Mouse (Mus musculus) midbrain, embryonic 15.5 days (tissue): ENCODE results near the gene Syt8. TPM values are rescaled to one million over a fixed set of nuclear protein-coding genes. Genes with fewer than 3 reads are reported as not detected.
"Not testable (repeated sequence)": the region's sequence is repeated elsewhere in the genome, so short reads cannot be mapped to it uniquely, and the experiment has no call there.

ENCODE experiments used
- ATAC-seq: fragments of 200-750 bp; cut with Nextera tagmentation; replicated peaks from 2 replicates; pipeline ENCODE4 v1.8.0; 2017; ENCODE audit warnings: moderate TSS enrichment
- H3K27ac ChIP-seq: fragments of 300-500 bp; sonication (generic); 2 replicates; pipeline ENCODE4 v1.5.1; 2015; ENCODE audit warnings: mild to moderate bottlenecking, inconsistent platforms
- H3K27me3 ChIP-seq: fragments of 300-500 bp; sonication (generic); replicated peaks from 2 replicates; pipeline ENCODE4 v1.6.1; 2015; ENCODE audit warnings: inconsistent platforms
- H3K36me3 ChIP-seq: fragments of 300-500 bp; sonication (generic); replicated peaks from 2 replicates; pipeline ENCODE4 v1.6.1; 2015; ENCODE audit warnings: inconsistent platforms
- H3K4me1 ChIP-seq: fragments of 300-500 bp; sonication (generic); 2 replicates; pipeline ENCODE4 v1.6.1; 2015; ENCODE audit warnings: inconsistent platforms
- H3K4me2 ChIP-seq: fragments of 300-500 bp; sonication (generic); 2 replicates; pipeline ENCODE4 v1.6.1; 2015; ENCODE audit warnings: inconsistent platforms, mild to moderate bottlenecking, moderate library complexity
- H3K4me3 ChIP-seq: fragments of 300-500 bp; sonication (generic); 2 replicates; pipeline ENCODE4 v1.5.1; 2015; ENCODE audit warnings: mild to moderate bottlenecking, inconsistent platforms
- H3K9ac ChIP-seq: fragments of 300-500 bp; sonication (generic); 2 replicates; pipeline ENCODE4 v1.6.1; 2015; ENCODE audit warnings: mild to moderate bottlenecking, inconsistent platforms
- H3K9me3 ChIP-seq: fragments of 300-500 bp; sonication (generic); 2 replicates; pipeline ENCODE4 v1.6.1; 2016; ENCODE audit warnings: inconsistent platforms
- WGBS: fragments of 180-500 bp; shearing (Covaris S2); methylation state at CpG from one replicate; pipeline ENCODE4 v1.1.7; 2015; ENCODE audit warnings: mixed read lengths; 5-methylcytosine and 5-hydroxymethylcytosine counted together
- polyA plus RNA-seq: library from polyadenylated mRNA; unstranded; fragments of >200 nt; fragmentation: Nextera tagmentation; extraction: Ambion mirVana; gene quantifications from 2 replicates; pipeline ENCODE4 v1.2.1, GENCODE M21; 2015

The Syt8 gene
- polyA plus RNA-seq, 1 experiment from 2014 or later, result not detected

DNA sequence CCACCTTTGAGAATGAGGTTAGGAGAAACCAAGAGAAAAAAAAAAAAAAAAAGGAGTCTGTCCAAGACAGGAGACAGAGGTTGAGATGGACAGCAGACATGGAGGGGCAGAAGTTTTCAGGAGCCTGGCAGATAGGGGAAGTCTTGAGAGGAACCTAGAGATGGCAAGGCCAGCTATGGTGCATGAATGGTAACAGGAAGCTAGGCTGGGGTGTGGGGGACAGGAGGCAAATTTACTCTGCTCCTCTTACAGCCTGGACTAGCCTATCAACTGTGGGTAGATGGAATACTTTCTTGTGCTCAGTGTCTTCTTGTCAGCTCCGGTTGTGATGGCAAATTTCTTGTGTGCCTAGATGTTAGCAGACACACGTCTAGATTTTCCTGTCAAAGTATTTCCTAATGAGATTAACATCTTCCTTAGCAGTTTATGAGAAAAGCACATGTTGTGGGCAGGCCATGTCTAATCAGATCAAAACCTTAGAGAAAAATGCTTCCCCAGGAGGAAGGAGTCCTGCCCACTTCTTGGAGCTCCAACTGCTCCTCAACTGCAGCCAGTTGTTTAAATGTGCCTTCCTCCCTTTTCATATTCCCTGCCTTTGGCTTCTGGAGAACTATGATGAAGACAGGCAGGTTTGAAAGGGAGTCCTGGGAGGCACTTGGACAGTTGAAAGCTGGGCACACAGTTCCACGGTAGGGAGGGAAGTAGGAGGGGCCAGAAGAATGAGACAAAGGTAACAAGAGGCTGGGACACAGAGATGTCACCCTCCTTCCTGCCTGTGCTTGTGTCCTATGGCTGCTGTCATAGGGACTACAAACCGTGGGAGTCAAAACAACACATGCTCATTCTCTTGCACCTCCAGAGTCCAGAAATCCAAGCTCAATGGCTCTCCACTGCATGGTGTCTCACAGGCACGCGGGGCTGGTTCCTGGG lies 40.1 kb upstream of the Syt8 start:
- Histone ChIP-seq H3K4me2 (no peak overlapping the region), H3K4me3 (no peak overlapping the region), H3K9ac (no peak overlapping the region), H3K4me1 (no peaks in the 10 kb centered on the region), H3K27ac (no peak overlapping the region), H3K36me3 (no peaks in the 10 kb centered on the region), H3K27me3 (no peaks in the 10 kb centered on the region), H3K9me3 (no peaks in the 10 kb centered on the region)
- ATAC-seq, result no peak
- WGBS, result 70% methylated on average over 6 of the region's 6 CpGs

DNA sequence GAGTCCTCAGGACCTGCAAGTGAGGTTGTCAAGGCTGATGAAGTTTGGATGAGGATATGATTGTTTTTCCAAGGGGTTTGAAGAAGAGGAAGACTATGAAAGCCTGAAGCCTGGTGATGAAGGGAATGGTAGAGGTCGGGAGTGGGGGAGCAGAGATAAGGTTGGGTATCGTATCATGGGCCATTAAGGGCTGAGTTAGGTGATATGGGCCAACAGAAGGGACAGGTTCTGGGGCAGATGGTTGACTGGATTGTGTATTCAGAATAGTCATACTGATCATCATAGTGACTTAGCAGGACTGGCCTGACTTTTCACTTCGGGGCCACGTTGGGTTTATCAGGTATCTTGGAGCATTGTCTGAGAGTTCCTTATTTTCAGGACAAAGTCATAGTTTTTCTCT lies 39.2 kb upstream of the Syt8 start:
- H3K9ac ChIP-seq, result no peak overlapping the region
- no peak overlapping the region for H3K4me3 ChIP-seq
- ATAC-seq, result no peak
- no peaks in the 10 kb centered on the region for H3K36me3 ChIP-seq
- no peak overlapping the region for H3K27ac ChIP-seq
- H3K4me1 ChIP-seq, result no peaks in the 10 kb centered on the region
- no peaks in the 10 kb centered on the region for H3K27me3 ChIP-seq
- H3K4me2 ChIP-seq, result no peak overlapping the region
- WGBS, result 85% methylated on average over 4 of the region's 4 CpGs
- H3K9me3 ChIP-seq, result no peaks in the 10 kb centered on the region

DNA sequence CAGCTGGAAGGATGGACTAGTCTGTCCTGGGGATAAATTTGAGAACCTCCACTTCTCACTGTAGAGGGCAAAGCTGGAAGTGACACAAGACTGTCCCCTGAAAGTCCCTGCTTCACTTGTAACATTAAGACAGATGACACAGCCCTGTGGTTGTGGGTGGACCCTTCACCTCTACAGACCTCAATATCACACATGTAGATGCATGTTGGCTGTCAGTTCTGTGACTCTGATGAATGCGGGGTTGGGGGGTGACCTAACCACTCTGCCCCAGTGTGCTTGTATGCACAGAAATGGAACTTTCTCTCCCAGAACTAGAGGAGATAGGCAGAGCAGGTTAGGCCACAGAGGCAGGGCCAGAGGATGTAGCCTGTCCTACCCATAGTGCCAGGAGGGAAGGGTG lies 38.0 kb upstream of the Syt8 start:
- Histone ChIP-seq H3K27ac (no peak overlapping the region), H3K4me1 (no peaks in the 10 kb centered on the region), H3K27me3 (no peaks in the 10 kb centered on the region), H3K4me2 (no peak overlapping the region), H3K9me3 (no peaks in the 10 kb centered on the region), H3K9ac (no peak overlapping the region), H3K4me3 (no peak overlapping the region), H3K36me3 (no peaks in the 10 kb centered on the region)
- no peak for ATAC-seq
- WGBS, result 98% methylated on average over 1 of the region's 1 CpGs

DNA sequence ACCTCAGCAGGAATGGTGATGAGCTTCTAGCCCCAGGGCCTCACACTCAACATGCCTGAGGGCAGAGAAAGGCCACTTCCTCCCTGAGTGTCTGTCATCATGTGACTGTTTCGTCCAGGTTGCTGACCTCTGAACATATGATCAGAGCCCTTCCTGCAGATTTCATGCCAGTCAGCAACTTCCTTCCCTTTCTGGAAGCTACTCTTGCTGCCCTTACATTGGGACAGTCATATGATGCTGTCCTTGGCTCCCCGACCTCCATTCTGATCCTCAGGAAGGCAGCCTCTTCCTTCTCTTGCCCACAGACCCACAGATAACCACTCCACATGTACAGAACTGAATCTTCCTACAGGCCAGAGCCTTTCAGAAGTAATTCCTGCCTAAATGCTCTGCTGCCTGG lies 36.6 kb upstream of the Syt8 start:
- H3K9ac ChIP-seq, result no peak overlapping the region
- H3K27me3 ChIP-seq, result no peaks in the 10 kb centered on the region
- H3K9me3 ChIP-seq, result no peaks in the 10 kb centered on the region
- H3K4me3 ChIP-seq, result no peak overlapping the region
- H3K27ac ChIP-seq, result no peak overlapping the region
- ATAC-seq, result no peak
- H3K4me1 ChIP-seq, result no peaks in the 10 kb centered on the region
- H3K36me3 ChIP-seq, result no peaks in the 10 kb centered on the region
- WGBS, result 59% methylated on average over 2 of the region's 2 CpGs
- no peak overlapping the region for H3K4me2 ChIP-seq

DNA sequence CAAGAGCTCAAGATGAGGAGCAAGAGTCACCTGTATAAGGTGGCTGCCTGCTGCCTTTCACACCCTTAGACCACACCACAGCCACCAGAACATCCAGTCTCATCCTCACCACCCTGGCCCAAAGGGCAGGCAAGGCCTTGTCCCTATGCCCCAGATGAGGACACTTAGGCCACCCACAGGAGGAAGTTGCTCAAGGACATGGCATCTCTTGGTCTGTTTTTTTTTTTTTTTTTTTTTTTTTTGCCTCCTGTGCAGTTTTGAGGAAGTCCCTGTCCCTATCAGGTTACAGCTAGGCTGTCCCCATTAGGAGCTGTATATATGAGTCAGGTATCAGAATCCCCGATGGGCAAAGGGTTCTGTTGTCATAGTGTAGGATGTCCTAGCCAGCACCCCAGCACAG lies 35.4 kb upstream of the Syt8 start:
- WGBS, result 83% methylated on average over 1 of the region's 1 CpGs
- no peak overlapping the region for H3K4me3 ChIP-seq
- H3K9me3 ChIP-seq, result no peaks in the 10 kb centered on the region
- H3K4me2 ChIP-seq, result no peak overlapping the region
- ATAC-seq, result no peak
- H3K27ac ChIP-seq, result no peak overlapping the region
- H3K9ac ChIP-seq, result no peak overlapping the region
- no peaks in the 10 kb centered on the region for H3K4me1 ChIP-seq
- no peaks in the 10 kb centered on the region for H3K27me3 ChIP-seq
- no peaks in the 10 kb centered on the region for H3K36me3 ChIP-seq

DNA sequence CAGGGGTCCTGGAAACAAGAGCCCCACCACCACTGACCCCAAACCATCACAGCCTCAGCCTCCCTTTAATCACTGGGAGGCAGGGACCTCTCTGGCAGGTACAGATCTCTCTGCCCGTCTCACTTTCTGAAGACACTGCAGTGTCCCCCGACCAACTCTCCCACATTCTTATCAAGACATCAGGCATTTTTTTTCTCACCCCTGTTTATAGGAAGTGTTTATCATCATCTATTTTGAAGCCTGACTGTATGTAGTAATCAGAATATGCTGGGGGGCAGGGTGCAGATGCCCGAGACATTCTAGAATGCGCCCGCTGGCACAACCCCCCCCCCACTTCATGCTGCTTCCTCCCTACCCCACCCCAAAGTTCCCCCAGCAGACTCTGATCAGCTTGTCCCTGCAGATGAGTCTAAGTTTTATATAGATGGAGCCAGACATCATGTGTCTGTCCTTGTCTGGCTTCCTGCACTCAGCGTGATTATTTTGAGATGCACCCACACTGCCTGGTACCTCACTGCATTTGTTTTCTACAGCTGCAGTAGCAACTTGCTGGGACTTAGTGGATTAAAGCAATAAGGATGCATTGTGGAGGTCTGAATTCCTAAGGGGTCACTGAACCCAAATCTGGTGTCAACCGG lies 34.4 kb upstream of the Syt8 start:
- H3K4me3 ChIP-seq, result no peak overlapping the region
- no peaks in the 10 kb centered on the region for H3K36me3 ChIP-seq
- 58% methylated on average over 7 of the region's 7 CpGs for WGBS
- ATAC-seq, result no peak
- H3K9me3 ChIP-seq, result no peaks in the 10 kb centered on the region
- no peak overlapping the region for H3K9ac ChIP-seq
- no peak overlapping the region for H3K27ac ChIP-seq
- H3K4me2 ChIP-seq, result no peak overlapping the region
- no peaks in the 10 kb centered on the region for H3K27me3 ChIP-seq
- no peaks in the 10 kb centered on the region for H3K4me1 ChIP-seq

DNA sequence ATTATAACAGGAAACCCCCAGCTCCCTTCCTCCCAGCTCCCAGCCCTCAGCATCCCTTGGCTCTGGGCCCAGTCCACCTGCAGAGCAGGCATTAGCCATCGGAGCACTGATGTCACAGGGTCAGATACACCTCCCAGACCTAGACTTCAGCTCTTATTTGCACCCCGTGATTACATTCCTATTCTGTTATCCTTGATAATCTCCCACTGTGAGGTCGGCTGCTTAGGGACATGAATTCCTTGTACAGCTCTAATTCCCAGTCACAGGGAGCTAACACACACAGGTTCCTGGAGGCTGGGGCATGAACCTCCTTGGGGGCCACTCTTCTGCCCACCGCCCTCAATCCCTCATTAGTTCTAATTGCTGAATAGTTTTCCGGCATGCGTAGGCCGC lies 33.9 kb upstream of the Syt8 start:
- no peak overlapping the region for H3K27ac ChIP-seq
- H3K9me3 ChIP-seq, result no peaks in the 10 kb centered on the region
- H3K36me3 ChIP-seq, result no peaks in the 10 kb centered on the region
- H3K9ac ChIP-seq, result no peak overlapping the region
- no peaks in the 10 kb centered on the region for H3K4me1 ChIP-seq
- no peak for ATAC-seq
- no peak overlapping the region for H3K4me3 ChIP-seq
- 31% methylated on average over 7 of the region's 7 CpGs for WGBS
- H3K27me3 ChIP-seq, result no peaks in the 10 kb centered on the region
- no peak overlapping the region for H3K4me2 ChIP-seq

DNA sequence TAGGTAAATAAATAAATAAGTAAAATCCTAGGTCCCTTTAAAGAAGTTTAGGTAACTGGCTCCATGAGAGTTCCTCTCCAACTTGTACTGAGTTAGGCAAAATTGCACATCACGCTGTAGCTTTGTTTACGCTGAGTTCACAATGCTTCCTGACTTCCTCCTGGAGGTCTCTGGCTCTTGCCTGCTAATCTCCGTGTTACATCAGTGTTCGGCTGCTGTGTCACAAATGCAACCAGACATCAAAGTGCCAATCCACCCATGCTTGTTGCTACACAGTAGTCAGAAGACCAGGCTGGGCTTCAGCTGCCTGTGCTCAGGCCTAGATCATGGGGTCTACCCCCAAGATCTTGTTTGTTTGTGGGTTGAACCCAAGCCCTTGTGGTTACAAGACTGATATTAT lies 31.1 kb upstream of the Syt8 start:
- no peak for ATAC-seq
- no peak overlapping the region for H3K4me2 ChIP-seq
- no peaks in the 10 kb centered on the region for H3K9me3 ChIP-seq
- WGBS, result 75% methylated on average over 4 of the region's 4 CpGs
- no peak overlapping the region for H3K4me3 ChIP-seq
- no peaks in the 10 kb centered on the region for H3K4me1 ChIP-seq
- no peak overlapping the region for H3K9ac ChIP-seq
- no peaks in the 10 kb centered on the region for H3K36me3 ChIP-seq
- H3K27ac ChIP-seq, result no peak overlapping the region
- no peaks in the 10 kb centered on the region for H3K27me3 ChIP-seq

DNA sequence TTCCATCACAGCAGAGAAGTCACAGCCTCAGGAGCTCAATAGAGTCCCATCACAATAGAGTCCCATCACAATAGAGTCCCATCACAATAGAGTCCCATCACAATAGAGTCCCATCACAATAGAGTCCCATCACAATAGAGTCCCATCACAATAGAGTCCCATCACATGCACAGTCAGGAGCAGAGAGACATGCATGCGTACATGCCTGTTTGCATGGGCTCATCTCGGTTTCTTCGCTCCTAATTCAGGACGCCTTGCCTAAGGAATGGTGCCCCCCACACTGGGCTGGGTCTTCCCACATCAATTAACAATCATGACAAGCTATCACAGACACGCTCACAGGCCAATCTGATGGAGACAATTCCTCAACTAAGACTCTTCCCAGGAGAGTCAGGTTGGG lies 29.5 kb upstream of the Syt8 start:
- H3K36me3 ChIP-seq, H3K4me1 ChIP-seq, H3K9me3 ChIP-seq, ATAC-seq, H3K4me3 ChIP-seq, H3K4me2 ChIP-seq, H3K27ac ChIP-seq, H3K9ac ChIP-seq, H3K27me3 ChIP-seq: not testable (repeated sequence)
- 88% methylated on average over 5 of the region's 5 CpGs for WGBS

DNA sequence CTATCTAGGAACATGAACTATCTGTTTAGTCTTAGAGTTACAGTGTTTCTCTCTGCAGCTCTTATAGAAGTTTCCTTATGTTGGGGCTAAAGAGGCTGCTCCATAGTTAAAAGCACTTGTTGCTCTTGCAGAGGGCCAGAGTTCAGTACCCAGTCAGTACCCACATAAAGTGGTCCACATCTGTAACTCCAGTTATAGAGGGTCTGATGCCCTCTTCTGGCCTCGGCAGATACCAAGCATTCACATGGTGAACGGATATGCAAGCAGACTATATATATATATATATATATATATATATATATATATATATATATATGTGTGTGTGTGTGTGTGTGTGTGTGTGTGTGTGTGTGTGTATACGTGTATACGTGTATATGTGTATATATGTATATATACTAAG lies 26.7 kb upstream of the Syt8 start:
- no peak overlapping the region for H3K4me2 ChIP-seq
- H3K27ac ChIP-seq, result no peak overlapping the region
- H3K4me3 ChIP-seq, result no peak overlapping the region
- H3K4me1 ChIP-seq, result no peaks in the 10 kb centered on the region
- H3K27me3 ChIP-seq, result no peaks in the 10 kb centered on the region
- 83% methylated on average over 4 of the region's 4 CpGs for WGBS
- no peak overlapping the region for H3K9ac ChIP-seq
- no peaks in the 10 kb centered on the region for H3K36me3 ChIP-seq
- no peaks in the 10 kb centered on the region for H3K9me3 ChIP-seq
- ATAC-seq, result no peak

DNA sequence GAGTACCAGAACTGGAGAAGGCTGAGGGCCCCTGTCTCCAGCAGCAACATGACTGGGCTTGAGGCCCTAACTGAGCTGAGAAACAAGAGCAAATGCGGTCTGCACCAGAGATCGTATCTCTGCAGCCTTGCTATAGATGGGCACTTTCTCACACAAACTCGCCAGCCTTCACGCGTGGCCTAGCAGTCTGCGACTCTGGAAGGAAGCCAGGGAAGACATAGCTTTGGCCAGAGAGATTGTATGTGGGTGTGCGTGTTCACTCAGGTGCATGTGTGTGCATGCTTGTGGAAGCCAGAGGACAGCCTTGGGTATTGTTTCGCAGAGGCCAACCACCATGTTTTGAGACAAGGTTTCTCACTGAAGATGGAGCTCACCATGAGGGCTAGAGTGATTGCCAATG lies 26.0 kb upstream of the Syt8 start:
- Histone ChIP-seq H3K9me3 (no peaks in the 10 kb centered on the region), H3K27ac (no peak overlapping the region), H3K36me3 (no peaks in the 10 kb centered on the region), H3K9ac (no peak overlapping the region), H3K4me2 (no peak overlapping the region), H3K4me3 (no peak overlapping the region), H3K27me3 (no peaks in the 10 kb centered on the region), H3K4me1 (no peaks in the 10 kb centered on the region)
- no peak for ATAC-seq
- WGBS, result 95% methylated on average over 8 of the region's 8 CpGs

DNA sequence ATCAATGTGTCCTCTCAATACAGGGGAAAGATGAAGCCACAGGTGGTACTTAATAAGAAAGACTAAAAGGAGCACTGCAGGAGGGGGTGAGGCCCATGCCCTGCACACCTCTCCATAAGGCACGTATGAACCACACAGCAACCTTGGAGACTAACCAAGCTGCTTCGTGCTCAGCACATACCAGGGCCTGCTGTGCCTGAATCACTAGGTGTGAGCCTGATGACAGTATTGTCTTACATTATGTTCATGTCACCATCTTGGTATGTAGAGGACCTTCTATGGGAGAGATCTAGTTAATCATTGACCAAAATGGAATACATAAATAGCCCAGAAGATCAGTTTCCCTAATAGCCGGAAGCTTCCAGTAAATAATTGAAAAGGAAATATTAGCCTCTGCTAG lies 25.0 kb upstream of the Syt8 start:
- Histone ChIP-seq H3K4me3 (no peak overlapping the region), H3K9ac (no peak overlapping the region), H3K4me2 (no peak overlapping the region), H3K4me1 (no peaks in the 10 kb centered on the region), H3K27me3 (no peaks in the 10 kb centered on the region), H3K36me3 (no peaks in the 10 kb centered on the region), H3K9me3 (no peaks in the 10 kb centered on the region), H3K27ac (no peak overlapping the region)
- 78% methylated on average over 3 of the region's 3 CpGs for WGBS
- ATAC-seq, result no peak

DNA sequence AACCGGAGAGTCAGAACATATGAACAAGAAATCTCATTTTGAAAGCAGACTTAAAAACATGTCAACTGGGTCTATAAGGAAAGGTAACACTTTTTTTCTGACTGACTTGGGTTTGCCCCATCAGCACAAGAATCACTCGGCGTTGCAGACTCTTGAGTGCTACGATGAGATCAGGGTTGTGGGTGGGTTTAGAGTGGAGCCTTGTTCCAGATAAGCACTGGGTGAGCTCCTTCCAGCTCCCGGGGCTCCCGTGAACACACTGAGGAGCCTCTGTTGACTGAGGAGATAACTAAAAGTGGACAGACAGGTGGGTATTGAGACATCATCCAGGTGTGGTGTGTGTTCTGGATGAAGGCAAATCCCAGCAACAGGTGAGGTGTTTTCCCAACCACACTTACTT lies 21.4 kb upstream of the Syt8 start:
- Histone ChIP-seq H3K4me2 (no peak overlapping the region), H3K4me1 (no peaks in the 10 kb centered on the region), H3K9me3 (no peaks in the 10 kb centered on the region), H3K9ac (no peak overlapping the region), H3K27ac (no peak overlapping the region), H3K27me3 (no peaks in the 10 kb centered on the region), H3K4me3 (no peak overlapping the region), H3K36me3 (no peaks in the 10 kb centered on the region)
- 94% methylated on average over 6 of the region's 6 CpGs for WGBS
- no peak for ATAC-seq
